Mouse (Mus musculus) intestine, embryonic 14.5 days (tissue): ENCODE results near the gene Chn2. TPM values are rescaled to one million over a fixed set of nuclear protein-coding genes. Genes with fewer than 3 reads are reported as not detected.
A peak's percentile ranks its signal among the peaks of the same experiment; 100 is the strongest.

Experiments
- ATAC-seq: fragments of 200-750 bp; cut with Nextera tagmentation; replicated peaks from 2 replicates; pipeline ENCODE4 v1.8.0; 2017; ENCODE audit warnings: low read depth, moderate number of reproducible peaks, moderate TSS enrichment, moderate library complexity; ENCODE audit not compliant: low FRiP score, low TSS enrichment
- DNase-seq: peaks from one replicate; pipeline ENCODE4 v3.0.0-alpha.2; 2018; ENCODE audit warnings: low spot score
- H3K27ac ChIP-seq: fragments of 300-500 bp; sonication (generic); 2 replicates; pipeline ENCODE4 v1.5.1; 2014; ENCODE audit warnings: low read depth, mild to moderate bottlenecking, control low read depth
- H3K27me3 ChIP-seq: fragments of 300-500 bp; sonication (generic); replicated peaks from 2 replicates; pipeline ENCODE4 v1.6.1; 2014; ENCODE audit warnings: low read length, control low read depth; ENCODE audit not compliant: control insufficient read depth, insufficient read depth
- H3K36me3 ChIP-seq: fragments of 300-500 bp; sonication (generic); 2 replicates; pipeline ENCODE4 v1.6.1; 2014; ENCODE audit warnings: low read length, control low read depth; ENCODE audit not compliant: control insufficient read depth, insufficient read depth
- H3K4me1 ChIP-seq: fragments of 300-500 bp; sonication (generic); replicated peaks from 2 replicates; pipeline ENCODE4 v1.6.1; 2014; ENCODE audit warnings: low read length, control low read depth, mixed read lengths; ENCODE audit not compliant: control insufficient read depth, insufficient read depth
- H3K4me2 ChIP-seq: fragments of 300-500 bp; sonication (generic); 2 replicates; pipeline ENCODE4 v1.6.1; 2014; ENCODE audit warnings: low read length
- H3K4me3 ChIP-seq: fragments of 300-500 bp; sonication (generic); 2 replicates; pipeline ENCODE4 v1.5.1; 2014; ENCODE audit warnings: low read depth, low read length, control low read depth, mixed read lengths
- H3K9ac ChIP-seq: fragments of 300-500 bp; sonication (generic); 2 replicates; pipeline ENCODE4 v1.6.1; 2014; ENCODE audit warnings: mild to moderate bottlenecking, low read length
- H3K9me3 ChIP-seq: fragments of 300-500 bp; sonication (generic); 2 replicates; pipeline ENCODE4 v1.6.1; 2016; ENCODE audit warnings: low read length, control low read depth; ENCODE audit not compliant: control insufficient read depth
- WGBS: fragments of 180-500 bp; shearing (Covaris S2); extraction: QIAGEN DNeasy Blood & Tissue Kit; methylation state at CpG from one replicate; pipeline ENCODE4 v1.1.7; 2014; 5-methylcytosine and 5-hydroxymethylcytosine counted together
- polyA plus RNA-seq: library from polyadenylated mRNA; unstranded; fragments of >200 nt; fragmentation: Nextera tagmentation; extraction: Ambion mirVana; gene quantifications from 2 replicates; pipeline ENCODE4 v1.2.1, GENCODE M21; 2014

The Chn2 gene
- polyA plus RNA-seq, 1 experiment from 2014 or later, result 25.0 TPM

- no peaks in the 10 kb centered on the region for H3K4me1 ChIP-seq
- no peak overlapping the region for H3K9ac ChIP-seq
- H3K27me3 ChIP-seq, result no peaks in the 10 kb centered on the region
- H3K4me2 ChIP-seq, result no peak overlapping the region
- H3K9me3 ChIP-seq, result no peaks in the 10 kb centered on the region
- no peak overlapping the region for H3K4me3 ChIP-seq
- WGBS, result 6% methylated on average over 2 of the region's 2 CpGs
- no peak; the same call in 1 of the 2 replicates for ATAC-seq
- DNase-seq, result peak; percentile 66
- H3K36me3 ChIP-seq, result no peaks in the 10 kb centered on the region
- H3K27ac ChIP-seq, result no peak overlapping the region
These were observed 189.5 kb downstream of the Chn2 start for GRCm38 (mm10) chr6:54228874-54229273.

- Histone ChIP-seq H3K36me3 (no peaks in the 10 kb centered on the region), H3K27me3 (no peaks in the 10 kb centered on the region), H3K4me1 (no peaks in the 10 kb centered on the region), H3K4me2 (no peak overlapping the region), H3K9me3 (no peaks in the 10 kb centered on the region), H3K27ac (no peak overlapping the region), H3K9ac (no peak overlapping the region), H3K4me3 (no peak overlapping the region)
- WGBS, result 69% methylated on average over 13 of the region's 13 CpGs
- no peak for DNase-seq
- peak; percentile 79 for ATAC-seq
These were observed 192.6 kb downstream of the Chn2 start for GRCm38 (mm10) chr6:54231769-54232558.

- Histone ChIP-seq H3K4me3 (no peak overlapping the region), H3K36me3 (no peaks in the 10 kb centered on the region), H3K9ac (no peak overlapping the region), H3K9me3 (no peaks in the 10 kb centered on the region), H3K4me2 (no peak overlapping the region), H3K27me3 (no peaks in the 10 kb centered on the region), H3K4me1 (no peaks in the 10 kb centered on the region), H3K27ac (no peak overlapping the region)
- no peak for ATAC-seq
- DNase-seq, result no peak
- WGBS, result 89% methylated on average over 9 of the region's 9 CpGs
These were observed 197.1 kb downstream of the Chn2 start for GRCm38 (mm10) chr6:54236441-54236840.

GRCm38 (mm10) chr6:54241761-54242160 is 202.4 kb downstream of the Chn2 start:
- DNase-seq (no peak), ATAC-seq (no peak)
- Histone ChIP-seq H3K9me3 (no peaks in the 10 kb centered on the region), H3K27ac (no peak overlapping the region), H3K36me3 (no peaks in the 10 kb centered on the region), H3K9ac (no peak overlapping the region), H3K4me2 (no peak overlapping the region), H3K4me3 (no peak overlapping the region), H3K27me3 (no peaks in the 10 kb centered on the region), H3K4me1 (no peaks in the 10 kb centered on the region)
- 57% methylated on average over 5 of the region's 5 CpGs for WGBS

- no peak overlapping the region for H3K4me2 ChIP-seq
- no peak overlapping the region for H3K27ac ChIP-seq
- no peak overlapping the region for H3K4me3 ChIP-seq
- ATAC-seq (no peak), DNase-seq (no peak)
- H3K9ac ChIP-seq, result no peak overlapping the region
- 38% methylated on average over 9 of the region's 9 CpGs for WGBS
- H3K27me3 ChIP-seq, result no peaks in the 10 kb centered on the region
- H3K36me3 ChIP-seq, result no peaks in the 10 kb centered on the region
- H3K9me3 ChIP-seq, result no peaks in the 10 kb centered on the region
- no peaks in the 10 kb centered on the region for H3K4me1 ChIP-seq
These were observed 202.9 kb downstream of the Chn2 start for GRCm38 (mm10) chr6:54242286-54242685.

GRCm38 (mm10) chr6:54248354-54249252 is 209.2 kb downstream of the Chn2 start:
- no peak for ATAC-seq
- Histone ChIP-seq H3K4me1 (no peaks in the 10 kb centered on the region), H3K27ac (no peak overlapping the region), H3K9ac (no peak overlapping the region), H3K9me3 (no peaks in the 10 kb centered on the region), H3K27me3 (no peaks in the 10 kb centered on the region), H3K4me3 (no peak overlapping the region), H3K36me3 (no peaks in the 10 kb centered on the region), H3K4me2 (no peak overlapping the region)
- 59% methylated on average over 8 of the region's 8 CpGs for WGBS
- no peak for DNase-seq

GRCm38 (mm10) chr6:54251401-54252191 is 212.2 kb downstream of the Chn2 start:
- Histone ChIP-seq H3K4me3 (no peak overlapping the region), H3K27ac (no peak overlapping the region), H3K4me2 (no peak overlapping the region), H3K9me3 (no peaks in the 10 kb centered on the region), H3K4me1 (no peaks in the 10 kb centered on the region), H3K9ac (no peak overlapping the region), H3K27me3 (no peaks in the 10 kb centered on the region), H3K36me3 (no peaks in the 10 kb centered on the region)
- no peak for DNase-seq
- WGBS, result 56% methylated on average over 17 of the region's 17 CpGs
- no peak for ATAC-seq

- H3K27ac ChIP-seq, result no peak overlapping the region
- H3K4me3 ChIP-seq, result no peak overlapping the region
- WGBS, result 67% methylated on average over 5 of the region's 5 CpGs
- H3K36me3 ChIP-seq, result no peaks in the 10 kb centered on the region
- no peak overlapping the region for H3K4me2 ChIP-seq
- no peaks in the 10 kb centered on the region for H3K27me3 ChIP-seq
- ATAC-seq (no peak), DNase-seq (no peak)
- no peaks in the 10 kb centered on the region for H3K9me3 ChIP-seq
- H3K4me1 ChIP-seq, result no peaks in the 10 kb centered on the region
- no peak overlapping the region for H3K9ac ChIP-seq
These were observed 213.9 kb downstream of the Chn2 start for GRCm38 (mm10) chr6:54253206-54253605.
